Mouse (Mus musculus) cerebellum, adult 8-10 months (tissue): ENCODE data around the gene Otx2.

ENCODE experiments used
- DNase-seq: peaks from one replicate; pipeline ENCODE4 v3.0.0; 2022

Gene Otx2

DNA sequence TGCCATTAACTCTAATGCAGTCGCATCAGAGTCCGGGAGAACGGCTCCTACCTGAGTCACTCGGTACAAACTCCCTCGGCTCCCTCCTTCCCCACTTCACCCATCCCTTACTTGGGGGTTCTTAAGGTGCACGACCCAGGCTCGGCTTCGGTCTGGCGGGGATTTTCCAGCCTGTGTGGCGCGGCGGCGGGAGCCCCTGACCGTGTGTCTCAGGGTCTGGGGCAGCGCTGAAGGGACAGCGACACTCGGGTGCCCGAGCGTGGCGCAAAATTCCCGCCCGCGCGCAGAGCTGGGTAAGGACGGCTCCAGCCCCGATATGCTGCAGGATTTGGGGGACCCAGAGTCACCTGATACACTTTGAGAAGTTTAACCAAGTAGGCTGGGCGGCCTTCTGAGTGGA lies at the start of gene Otx2:
TSS of gene Otx2 (minus strand) at position 279 of the 400 bp plus-strand sequence.
- DNase-seq, result peak; percentile 27

DNA sequence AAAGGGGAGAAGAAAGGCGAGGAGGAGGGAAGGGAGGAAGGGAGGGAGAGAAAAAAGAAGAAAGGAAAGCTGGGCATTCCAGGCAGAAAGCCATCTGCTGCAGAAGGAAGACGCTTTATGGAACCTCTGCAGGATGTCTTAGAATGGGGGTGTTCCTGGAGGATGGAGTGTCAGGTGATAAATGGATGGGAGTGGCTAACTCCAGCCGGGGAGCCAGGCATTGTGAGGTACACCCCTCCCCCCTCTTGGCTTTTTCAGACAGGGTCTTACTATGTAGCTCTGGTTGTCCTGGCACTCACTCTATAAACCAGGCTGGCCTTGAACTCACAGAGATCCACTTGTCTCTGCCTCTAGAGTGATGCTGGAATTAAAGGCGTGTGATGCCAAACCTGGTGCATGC lies 49.1 kb upstream of the Otx2 start:
- no peak for DNase-seq

DNA sequence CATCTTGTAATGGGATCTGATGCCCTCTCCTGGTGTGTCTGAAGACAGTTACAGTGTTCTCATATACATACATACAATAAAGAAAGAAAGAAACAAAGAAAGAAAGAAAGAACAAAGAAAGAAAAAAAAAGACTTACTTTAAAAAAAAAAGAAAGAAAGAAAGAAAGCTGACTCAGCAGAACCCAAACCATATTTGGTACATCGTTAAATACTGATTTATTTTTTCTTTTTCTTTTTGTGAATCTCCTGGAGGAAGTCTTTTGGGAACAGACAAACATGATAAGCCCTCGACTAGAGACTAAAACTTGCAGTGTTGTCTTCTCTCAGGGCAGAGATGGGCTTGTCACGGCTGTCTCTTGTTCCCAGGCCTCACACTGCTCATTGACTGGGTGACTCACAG lies 45.7 kb upstream of the Otx2 start:
- DNase-seq, result no peak

DNA sequence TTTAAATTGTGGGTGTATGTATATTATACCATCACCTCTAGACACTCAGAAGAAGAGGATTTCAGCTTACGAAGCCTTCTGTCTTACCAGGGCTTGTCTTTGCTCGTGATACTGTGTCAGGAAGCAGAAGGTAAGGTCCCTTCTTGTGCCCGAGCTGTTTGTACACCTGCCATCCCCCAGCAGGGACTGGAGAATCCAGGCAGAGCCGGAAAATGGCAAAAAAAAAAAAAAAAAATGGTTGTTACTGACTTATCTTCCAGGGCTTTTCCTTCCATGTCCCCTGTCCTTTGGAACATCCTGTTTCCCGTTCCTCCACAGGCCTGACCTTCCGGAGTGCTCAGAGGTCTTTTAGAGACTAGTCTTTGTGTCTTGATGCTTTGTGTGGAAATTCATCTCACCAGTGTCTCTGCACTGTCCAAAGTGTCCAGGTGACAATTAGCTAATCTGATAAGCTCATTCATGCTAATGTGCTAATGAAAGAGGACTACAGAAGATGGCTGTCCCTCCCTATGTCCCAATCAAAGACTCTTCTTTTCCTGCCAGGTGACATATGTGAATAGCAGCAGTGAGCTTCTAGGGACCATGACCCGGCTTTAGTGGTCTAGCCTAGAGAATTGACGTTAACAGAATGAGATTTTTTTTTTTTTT lies 44.1 kb upstream of the Otx2 start:
- DNase-seq, result peak; percentile 37

DNA sequence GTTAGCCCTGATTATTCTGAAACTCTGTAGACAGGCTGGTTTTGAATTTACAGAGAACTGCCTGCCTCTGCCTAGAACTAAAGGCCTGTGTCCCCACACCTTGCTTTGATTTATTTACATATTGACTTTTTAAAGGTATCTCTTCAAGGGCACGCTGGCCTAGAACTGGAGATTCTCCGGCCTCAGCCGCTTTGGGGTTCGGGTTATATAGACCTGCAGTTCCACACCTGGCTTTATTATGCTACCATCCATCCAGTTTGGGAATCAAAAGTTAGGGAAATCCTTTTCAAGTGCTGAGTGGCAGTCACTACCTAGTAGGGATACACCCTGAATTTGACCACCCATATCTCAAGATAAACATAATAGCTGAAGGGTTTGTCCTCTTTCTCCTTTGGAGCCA lies 42.8 kb upstream of the Otx2 start:
- DNase-seq, result no peak

DNA sequence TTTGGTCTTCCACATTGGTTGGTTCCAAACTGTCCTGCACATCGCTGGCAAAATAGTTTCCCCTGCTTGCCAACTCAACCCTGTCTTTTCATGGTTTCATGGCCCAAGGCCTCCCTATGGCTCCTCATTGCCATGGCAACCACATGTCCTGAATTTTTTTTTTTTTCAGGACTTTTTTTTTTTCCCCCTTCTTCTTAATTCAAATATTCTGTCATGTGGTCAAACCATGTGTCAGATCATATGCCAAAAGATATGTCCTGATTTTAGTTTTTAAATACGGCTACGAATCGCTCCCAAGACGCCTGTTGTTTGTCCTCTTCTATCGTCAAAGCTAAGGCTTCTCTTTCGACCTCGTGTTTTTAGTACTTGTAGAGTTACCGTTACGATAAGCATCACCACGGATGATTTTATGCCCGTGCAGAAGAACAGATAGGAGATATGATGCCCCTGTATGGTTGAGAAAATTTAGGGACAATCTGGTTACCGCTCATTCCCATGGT lies 37.3 kb upstream of the Otx2 start:
- peak; percentile 14 for DNase-seq

DNA sequence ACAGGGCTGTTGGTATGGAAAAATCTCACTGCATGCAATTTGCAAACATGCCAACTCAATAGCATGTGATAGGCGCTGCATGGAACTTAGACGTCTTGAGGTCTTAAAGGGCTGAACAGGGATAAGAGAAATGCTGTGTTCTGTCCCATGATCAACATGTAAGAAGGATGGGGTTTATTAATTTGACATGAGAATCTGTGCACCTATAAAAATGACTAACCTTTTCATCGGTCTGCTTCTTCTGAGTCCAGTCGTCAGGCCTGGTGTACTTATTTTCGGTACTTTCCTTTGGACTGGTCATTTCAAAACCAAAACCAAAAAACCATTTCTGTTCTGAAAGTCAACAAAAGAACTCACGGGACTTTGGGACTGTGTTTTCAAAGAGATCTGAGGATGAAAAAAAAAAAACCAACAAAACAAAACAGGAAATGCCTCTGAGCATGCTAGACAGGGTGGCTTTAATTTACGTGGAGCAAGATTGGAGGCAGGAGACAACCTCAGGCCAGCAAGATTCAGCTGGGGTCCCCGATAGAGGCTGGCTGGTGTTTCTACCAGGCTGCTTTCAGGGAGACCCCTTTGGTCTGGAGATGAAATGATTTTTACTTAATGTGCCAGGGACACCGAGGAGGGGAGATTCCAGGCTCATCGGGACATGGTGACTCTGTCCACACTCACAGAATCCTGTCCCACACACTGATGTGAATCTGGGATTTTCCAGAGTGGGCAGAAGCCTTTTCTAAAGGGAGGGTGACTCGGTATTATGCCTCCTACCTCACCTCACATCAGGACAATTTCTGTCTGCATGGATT lies 36.6 kb upstream of the Otx2 start:
- DNase-seq, result peak; percentile 30

DNA sequence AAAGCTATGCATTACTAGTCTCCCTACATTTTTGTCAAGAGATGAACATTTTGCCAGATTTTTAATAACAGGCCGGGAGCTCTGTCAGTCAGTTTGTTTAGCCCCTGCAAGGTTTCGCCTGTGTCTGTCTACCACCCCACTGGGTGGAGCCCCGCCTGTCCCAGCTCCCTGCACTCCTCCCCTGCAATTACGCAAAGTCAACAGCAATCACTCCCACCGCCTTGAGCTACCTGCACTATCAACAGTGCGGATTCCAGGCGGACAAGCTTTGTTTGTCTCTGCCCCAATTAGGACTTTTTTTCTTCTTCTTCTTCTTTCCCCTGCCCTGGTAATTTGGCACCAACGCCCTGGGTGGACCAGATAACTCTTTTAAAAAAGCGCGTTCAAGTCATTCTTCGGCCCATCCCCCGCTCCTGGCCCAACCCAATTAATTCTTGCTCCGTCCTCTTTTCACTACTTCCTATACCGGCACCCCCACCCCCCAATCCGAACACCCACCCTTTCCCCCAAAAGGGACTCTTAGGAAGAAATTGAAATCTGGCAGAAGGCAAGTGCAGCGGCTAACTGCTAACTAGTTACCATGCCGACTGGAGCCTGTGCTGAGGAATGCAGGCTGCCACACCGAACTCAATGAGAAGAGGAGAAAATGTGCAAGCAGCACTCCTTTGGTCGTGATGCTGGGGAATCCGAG lies 35.9 kb upstream of the Otx2 start:
- peak; percentile 20 for DNase-seq

DNA sequence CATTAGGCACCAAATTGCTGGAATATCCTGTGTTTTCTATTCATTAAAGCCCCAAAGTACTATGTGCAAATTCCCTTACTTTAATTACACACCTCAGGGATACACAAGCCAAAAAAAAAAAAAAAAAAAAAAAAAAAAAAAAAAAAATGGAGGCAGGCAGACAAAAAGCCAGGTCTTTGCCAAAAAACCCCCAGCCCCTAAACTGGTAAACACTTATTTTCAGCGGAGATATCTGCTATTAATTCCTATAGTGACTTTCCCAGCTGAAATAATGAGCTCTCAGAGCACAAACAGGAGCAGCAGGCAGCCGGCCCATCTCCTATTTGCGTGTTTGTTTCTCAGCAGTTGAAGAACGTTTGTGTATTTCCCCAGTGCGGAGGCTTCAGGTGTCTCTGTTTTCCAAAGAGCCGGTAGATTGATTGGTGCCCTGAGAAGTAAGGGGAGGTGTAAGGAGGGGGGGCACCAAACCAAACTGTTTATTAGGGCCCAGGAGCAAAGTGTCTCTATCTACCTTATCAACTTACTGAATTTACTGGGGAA lies 34.3 kb upstream of the Otx2 start:
- no peak for DNase-seq

DNA sequence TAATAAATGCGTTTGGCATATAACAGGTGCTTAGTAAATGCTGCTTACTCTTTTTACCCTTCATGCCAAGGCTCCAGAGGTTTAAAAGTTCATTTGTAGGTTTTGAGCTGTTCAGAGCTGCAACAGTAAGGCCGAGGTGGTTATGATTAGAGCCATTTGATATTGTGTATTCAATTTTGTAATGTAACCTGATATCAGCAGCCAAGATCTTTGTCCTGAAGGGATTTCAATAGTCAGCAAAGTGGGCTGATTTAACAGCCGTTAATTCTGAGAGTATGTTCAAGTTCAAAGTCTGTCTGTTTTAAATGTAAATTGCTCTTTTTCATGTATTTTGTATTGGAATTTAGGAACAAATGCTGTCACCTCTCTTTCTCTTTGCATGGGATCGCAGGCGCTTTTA lies 33.8 kb upstream of the Otx2 start:
- no peak for DNase-seq

DNA sequence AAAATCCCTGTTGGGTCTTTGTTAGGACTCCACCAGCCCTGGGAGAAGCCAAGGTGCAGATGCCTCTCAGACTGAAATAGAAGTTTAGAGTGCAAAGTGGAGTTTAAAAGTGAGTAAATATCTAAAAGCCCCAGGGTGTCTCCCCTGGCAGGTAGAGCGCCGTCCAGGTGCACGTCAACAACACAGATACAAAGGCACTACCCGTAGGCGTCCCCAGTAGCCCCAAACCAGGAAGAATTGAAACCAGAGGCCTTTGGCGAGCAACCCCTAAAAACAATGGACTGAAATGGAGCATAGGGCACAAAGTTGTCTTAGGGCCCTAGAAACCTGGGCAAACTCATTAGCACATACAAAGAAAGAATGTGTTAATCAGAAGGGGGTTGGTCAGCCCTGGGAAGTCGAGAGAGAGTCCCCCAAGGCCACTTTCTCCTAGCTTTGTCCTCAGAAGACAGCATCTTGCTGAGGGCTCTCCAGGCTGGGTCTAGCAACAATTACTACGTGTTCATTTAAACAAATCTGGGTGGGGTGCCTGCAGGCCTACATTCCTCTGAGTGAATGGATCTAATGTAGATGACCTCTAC lies 27.3 kb upstream of the Otx2 start:
- no peak for DNase-seq

DNA sequence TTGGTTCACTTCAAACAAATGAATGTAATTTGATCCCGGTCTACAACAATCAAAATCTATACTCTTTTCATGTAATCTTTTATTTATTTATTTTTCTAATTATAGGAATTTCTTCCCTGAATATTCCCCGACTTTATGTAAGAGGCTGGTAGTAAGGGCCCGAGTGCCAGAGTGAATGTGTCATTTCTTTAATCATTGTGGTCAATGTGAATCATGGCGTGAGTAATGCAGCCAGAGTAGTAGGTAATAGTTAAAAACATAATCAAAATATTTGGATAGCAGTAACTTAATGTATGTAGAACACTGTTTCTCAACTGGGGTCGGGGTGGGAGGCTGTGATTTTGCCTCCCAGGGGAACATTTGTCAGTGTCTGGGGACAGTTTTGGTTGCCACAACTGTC lies 6.0 kb upstream of the Otx2 start:
- DNase-seq, result no peak

DNA sequence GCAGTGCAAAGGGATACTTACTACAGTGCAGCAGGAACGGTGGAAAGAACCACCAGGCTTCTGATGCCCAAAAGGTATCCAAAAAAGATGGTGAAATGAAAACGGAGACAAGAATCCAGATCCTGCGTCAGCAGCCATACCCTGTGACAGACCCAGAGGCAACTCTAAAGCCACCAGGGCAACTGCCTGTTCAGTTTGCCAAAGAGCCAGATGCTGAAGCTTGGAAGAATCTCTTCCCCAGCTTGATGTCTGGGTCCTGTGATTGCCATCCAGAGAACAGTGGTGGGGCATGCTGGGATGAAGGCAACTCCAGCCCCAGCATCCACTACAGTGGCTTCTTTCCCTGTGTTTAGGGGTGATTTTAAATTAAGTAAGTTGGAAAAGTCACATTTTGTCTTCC lies 5.1 kb upstream of the Otx2 start:
- no peak for DNase-seq

DNA sequence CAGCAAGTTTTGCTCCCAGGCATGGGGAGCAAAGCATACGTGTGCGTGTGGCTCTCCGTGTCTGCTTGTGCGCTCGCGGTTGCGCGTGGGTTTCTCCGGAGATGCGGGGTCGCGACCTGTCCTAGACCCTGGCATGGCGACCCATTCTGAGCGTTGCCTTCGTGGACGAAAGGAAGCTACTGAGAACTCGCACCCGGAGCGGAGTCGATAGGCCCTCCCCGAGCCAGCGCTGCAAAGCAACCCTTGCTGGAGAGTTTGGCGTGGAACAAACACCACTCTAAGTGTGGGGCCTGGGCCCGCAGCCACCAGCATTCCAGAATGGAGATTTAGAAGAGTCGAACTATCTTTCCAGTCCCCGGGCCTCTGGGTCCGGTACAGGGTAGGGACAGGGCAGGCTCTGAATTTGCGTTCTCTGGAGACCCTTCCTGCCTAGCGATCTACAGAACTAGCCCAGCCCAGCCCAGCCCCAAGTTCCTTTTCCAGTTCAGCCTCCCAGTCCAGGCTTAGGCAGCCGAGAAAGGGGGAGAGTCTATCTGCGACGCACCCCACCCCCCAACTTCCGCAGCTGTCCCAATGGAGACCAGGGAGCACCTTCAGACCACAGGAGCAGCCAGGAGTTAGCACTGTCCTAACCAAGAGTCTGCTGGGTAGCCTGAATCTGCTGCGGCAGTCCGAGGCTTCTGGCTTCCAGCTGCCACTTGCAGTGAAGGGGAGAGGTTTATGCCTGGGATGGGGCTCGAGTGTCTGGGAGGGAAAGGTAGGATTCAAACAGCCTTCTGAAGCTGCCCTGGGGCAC lies 615 bp upstream of the Otx2 start:
- DNase-seq, result no peak

DNA sequence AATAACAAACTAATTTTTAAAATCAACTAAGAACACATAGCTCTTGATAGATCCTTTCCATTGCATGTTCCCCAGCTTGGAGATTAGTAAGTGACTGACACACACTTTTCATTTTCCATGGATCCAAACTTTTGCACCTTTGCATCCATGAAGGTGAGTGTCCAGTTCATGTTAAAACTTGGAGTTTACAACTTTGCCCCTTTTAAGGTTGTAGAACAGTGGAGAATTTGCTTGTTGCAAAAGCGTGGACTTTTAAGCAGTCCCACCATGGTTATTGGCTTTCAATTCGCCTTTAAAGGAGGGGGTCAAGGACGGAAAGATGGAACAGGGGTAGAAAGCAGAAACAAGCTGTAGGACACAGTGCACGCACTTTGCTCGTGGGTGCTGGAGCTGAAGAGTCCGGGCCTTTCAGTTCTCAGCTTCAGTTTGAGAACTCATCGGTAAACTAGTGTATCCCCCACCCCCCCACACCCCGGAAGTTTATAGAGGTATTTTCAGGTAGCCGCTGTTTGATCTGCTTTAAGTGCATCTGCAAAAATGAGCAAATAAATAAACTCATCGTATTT lies 925 bp downstream of the Otx2 start:
- DNase-seq, result no peak

DNA sequence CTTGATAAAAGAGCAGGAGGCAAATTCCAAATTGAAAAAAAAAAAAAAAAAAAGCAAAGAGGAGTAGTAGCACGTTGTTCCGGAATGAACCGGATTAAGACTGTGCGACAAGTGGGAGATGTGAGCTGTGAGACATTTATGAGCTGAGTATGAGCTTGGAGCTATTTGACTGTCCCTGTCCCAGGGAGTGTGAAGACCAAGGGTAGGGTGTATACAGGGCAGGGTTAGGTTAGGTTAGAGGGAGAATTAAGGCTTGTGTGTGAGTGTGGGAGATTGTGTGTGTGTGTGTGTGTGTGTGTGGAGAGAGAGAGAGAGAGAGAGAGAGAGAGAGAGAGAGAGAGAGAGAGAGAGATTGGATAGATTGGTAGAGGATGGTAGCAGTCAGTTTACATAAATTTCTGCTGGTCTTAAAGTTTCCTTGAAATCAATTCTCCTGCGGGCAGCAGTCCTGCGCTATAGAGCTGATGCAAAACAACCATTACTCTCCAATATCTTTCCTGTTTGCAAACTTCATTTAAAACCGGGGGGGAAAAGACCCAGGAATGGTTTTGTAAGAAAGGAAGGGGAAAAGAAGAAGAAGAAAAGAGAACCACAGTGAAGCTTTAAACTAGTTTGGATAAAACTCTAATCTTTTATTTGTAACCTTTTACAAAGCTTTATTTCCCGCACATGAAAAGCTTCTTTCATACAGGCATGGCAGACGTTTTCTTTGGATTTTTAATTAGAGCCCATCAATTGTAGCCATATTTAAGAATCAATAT lies 2.0 kb downstream of the Otx2 start:
- no peak for DNase-seq

DNA sequence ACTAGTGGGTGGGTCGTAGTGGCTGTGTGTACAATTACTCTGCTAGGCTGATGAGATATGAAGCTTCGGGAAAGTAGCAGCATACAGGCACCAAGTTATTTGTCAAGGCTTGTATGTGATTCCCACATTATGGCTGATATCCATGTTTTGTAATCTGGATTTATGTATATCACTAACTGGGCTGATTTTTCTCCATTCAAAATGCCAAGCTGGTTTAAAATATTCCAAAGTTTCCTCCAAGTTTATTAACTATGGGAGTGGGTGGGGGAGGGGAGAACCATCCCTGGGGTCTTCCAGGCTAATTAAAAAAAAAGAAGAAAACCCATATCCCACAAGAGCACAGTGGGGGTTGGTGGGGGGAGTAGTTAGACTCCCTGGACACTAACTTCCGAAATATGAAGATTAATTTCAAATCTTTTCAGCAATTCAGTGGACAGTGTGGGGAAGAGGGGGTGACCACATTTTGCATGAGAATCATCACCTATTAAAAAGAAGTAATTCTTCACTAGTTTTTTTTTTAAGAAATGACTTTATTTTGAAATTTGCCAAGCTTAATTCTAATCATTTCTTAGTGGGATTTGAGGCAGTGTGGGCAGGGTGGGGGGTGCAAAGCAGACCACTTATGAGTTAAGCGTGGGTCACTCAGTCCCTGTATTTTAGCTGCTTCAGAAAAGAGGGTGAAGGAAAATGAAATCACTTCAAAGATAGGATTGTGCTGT lies 2.7 kb downstream of the Otx2 start:
- no peak for DNase-seq

DNA sequence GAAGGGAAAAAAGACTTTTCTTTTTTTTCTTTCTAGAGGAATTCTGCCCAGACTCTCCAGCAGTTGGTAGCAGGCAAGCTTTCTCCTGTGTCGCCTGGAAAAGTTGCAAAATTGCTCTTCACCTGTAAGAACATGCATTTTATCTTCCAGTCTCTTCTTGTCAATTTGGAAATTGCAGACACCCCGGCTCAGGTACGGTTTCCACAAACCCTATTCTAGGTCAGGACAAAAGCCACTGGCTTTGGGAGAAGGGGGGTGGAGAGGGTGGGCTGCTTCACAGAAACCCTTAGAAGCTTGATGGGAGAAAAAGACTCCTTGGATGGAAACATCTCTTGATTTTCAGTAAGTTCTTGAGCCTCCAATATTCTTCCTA lies 3.4 kb downstream of the Otx2 start:
- DNase-seq, result no peak

DNA sequence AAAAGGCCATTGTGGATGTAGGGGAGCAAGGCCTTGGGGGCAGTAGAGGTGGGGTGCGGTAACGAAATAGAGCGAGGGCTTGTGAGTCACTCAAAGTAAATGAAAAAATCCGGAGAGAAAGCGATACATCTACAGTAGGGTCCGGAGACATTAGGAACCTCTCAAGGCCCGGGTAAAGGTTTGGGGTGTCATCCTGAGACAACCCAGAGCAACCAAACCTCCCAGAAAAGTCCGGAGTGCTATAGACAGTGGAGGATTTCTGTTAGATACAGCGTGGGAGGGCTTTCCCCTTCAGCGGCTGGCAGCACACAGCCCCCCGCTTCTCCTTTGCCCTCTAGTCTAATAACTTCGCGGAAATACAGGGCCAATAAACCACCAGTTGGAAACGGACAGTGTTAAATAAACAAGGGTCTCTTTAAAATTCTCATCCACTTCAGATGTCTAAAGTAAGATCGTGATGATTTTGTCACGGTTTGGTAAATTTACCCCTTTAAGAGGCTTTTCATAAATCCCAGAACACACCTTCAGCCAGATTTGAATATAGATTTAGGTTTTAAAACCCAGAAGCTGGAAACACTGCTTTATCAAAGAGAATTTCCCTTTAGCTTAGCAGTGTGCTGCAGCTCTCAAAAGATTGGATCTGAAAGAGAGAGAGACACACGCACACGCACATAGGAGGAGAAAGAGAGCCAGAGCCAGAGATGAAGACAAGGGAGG lies 3.9 kb downstream of the Otx2 start:
- DNase-seq, result no peak

DNA sequence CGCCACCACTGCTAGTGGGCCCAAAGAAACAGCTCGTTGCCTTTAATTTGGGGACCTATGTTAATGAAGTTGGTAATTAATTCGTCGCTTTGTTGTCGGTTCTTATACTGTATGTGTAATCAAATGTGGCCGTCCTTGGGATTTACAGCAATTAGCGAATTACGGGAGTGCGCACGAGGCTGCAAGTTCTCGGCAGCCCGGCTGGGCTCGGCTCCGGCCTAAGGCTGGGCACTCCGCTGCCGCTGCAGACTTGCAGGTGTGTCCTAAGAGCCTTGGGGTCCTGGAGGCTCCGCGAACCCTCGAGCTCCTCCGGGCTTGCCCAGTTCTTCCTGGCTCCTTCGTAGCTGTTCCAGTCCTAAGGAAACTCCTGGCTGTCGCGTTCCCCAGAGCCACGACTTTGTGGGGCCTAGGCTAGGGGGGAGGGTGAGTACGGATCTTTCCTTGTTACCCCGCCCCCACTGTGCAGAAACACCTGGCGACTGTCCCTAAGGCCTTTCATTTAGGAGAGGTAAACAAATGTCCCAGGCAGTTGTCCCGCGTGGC lies 4.8 kb downstream of the Otx2 start:
- DNase-seq, result peak; percentile 47
